9 mouse cellular contexts compared by ENCODE assay signal in the genomic region with DNA sequence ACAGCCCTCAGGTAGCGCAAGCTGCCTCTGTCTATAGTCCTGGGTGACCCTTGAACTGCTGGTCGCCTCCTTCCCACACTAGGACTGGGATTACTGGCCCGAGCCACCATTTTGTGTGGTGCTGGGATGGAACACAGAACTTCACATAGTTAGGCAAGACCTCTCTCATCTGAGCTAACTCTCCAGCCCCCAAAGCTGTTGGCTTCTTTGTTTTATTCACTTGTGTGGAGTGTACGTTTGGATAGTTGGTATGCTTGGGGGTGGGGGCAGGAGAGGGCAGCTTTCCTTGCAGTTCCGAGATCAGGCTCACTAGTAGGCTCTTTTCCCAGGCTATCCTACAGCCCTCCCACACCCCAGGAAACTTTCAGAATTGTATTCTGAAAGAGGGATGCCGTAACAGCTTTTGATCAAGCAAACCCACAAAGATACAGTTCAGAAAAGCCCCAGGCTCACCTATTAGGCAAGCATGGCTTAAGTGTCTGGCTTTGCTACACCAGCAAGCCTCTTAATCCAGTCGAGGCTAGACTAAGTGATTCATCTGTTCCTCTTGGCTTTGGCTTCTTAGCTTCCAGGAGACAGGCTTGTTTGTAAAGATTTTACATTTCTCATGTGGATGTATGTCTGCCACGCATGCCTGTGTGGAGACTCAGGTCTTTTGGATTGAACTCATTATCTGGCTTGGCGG. TPM values are rescaled to one million over a fixed set of nuclear protein-coding genes. Genes with fewer than 3 reads are reported as not detected.
DNase-seq lines count a peak whose midpoint lies in the region; ATAC-seq and TF ChIP-seq lines count a peak whose summit lies in the region.
"Had no signal": no experiment of that assay in that cellular context is flagged by ENCODE, and none has a peak within 500 bp of the region (broad histone marks: within the 10 kb centered on the region; RNA-seq: fewer than 3 reads in every experiment).

No protein-coding gene starts in this region.

- H3K4me2 ChIP-seq in kidney, embryonic 14.5 days (replicated peaks; ENCODE audit: low read depth, low read length), result peak overlapping the region; percentile 72
- peak overlapping the region; percentile 6; the same call in 1 of the 2 replicates for H3K4me2 ChIP-seq in forebrain, embryonic 16.5 days (ENCODE audit: low read length)
- peak overlapping the region; percentile 79 for H3K4me2 ChIP-seq in liver, embryonic 16.5 days (ENCODE audit: low read depth, low read length)

- no peaks in the 10 kb centered on the region for H3K27me3 ChIP-seq in kidney, embryonic 14.5 days (ENCODE audit: control insufficient read depth, insufficient read depth, low read length)
- H3K27me3 ChIP-seq in MEL (ENCODE audit: control insufficient read depth in 1 of 2, insufficient read depth in 2 of 2, low read length in 2 of 2), result no peaks in the 10 kb centered on the region
- H3K27me3 ChIP-seq in forebrain, embryonic 16.5 days (replicated peaks; ENCODE audit: control insufficient read depth, insufficient read depth, low read length), result no peaks in the 10 kb centered on the region; the same call in 1 of the 2 replicates
- no peaks in the 10 kb centered on the region for H3K27me3 ChIP-seq in liver, embryonic 16.5 days (ENCODE audit: control insufficient read depth, insufficient read depth, low read depth, low read length)

- H3K9ac ChIP-seq in kidney, embryonic 14.5 days (ENCODE audit: low read depth, low read length), result peak overlapping the region; percentile 35; the same call in 1 of the 2 replicates
- peak overlapping the region; percentile 80 for H3K9ac ChIP-seq in MEL (ENCODE audit: control insufficient read depth, low read depth, low read length, poor library complexity, severe bottlenecking)
- no peak overlapping the region for H3K9ac ChIP-seq in forebrain, embryonic 16.5 days (replicated peaks; ENCODE audit: low read depth, low read length)
- H3K9ac ChIP-seq in liver, embryonic 16.5 days (ENCODE audit: low read depth, low read length), result peak overlapping the region; percentile 88

- H3K4me1 ChIP-seq in kidney, embryonic 14.5 days (ENCODE audit: control insufficient read depth, insufficient read depth, low read length), result peaks cover 20% of the 10 kb centered on the region
- peaks cover 8 to 21% of the 10 kb centered on the region in 2 experiments for H3K4me1 ChIP-seq in MEL (ENCODE audit: control insufficient read depth in 1 of 2, insufficient read depth in 2 of 2, low read length in 2 of 2)
- H3K4me1 ChIP-seq in forebrain, embryonic 16.5 days (replicated peaks; ENCODE audit: control insufficient read depth, insufficient read depth, low read length), result peaks cover 21% of the 10 kb centered on the region
- peaks cover 39% of the 10 kb centered on the region for H3K4me1 ChIP-seq in liver, embryonic 16.5 days (ENCODE audit: control insufficient read depth, low read depth, low read length)

- H3K79me2 ChIP-seq in MEL (ENCODE audit: control insufficient read depth, insufficient read depth, low read length, poor library complexity), result peaks cover 33% of the 10 kb centered on the region

- H3K9me3 ChIP-seq in kidney, embryonic 14.5 days (ENCODE audit: control insufficient read depth, low read length), result no peaks in the 10 kb centered on the region
- H3K9me3 ChIP-seq in MEL (replicated peaks; ENCODE audit: insufficient read depth, low read length), result no peaks in the 10 kb centered on the region
- no peaks in the 10 kb centered on the region for H3K9me3 ChIP-seq in forebrain, embryonic 16.5 days (ENCODE audit: control insufficient read depth, low read length)
- no peaks in the 10 kb centered on the region for H3K9me3 ChIP-seq in liver, embryonic 16.5 days (replicated peaks; ENCODE audit: control insufficient read depth, low read length)

- TF ChIP-seq POLR2A in MEL (IDR thresholded peaks at IDR 0.05; ENCODE audit: control insufficient read depth in 1 of 2, insufficient read depth in 1 of 2, low read depth in 1 of 2, low read length in 2 of 2, poor library complexity in 1 of 2), result no peak; a peak in 1 of 4 replicates

- WGBS in kidney, embryonic 14.5 days, result 68% methylated on average over 9 of the region's 9 CpGs
- 67% methylated on average over 9 of the region's 9 CpGs for WGBS in forebrain, embryonic 16.5 days
- WGBS in liver, embryonic 16.5 days (ENCODE audit: insufficient replicate concordance), result 30% methylated on average over 9 of the region's 9 CpGs

- H3K36me3 ChIP-seq in kidney, embryonic 14.5 days (ENCODE audit: control insufficient read depth, insufficient read depth, low read length), result peaks cover 29% of the 10 kb centered on the region
- H3K36me3 ChIP-seq in MEL (ENCODE audit: control insufficient read depth in 1 of 2, insufficient read depth in 2 of 2, low read length in 2 of 2), result peaks cover 20 to 26% of the 10 kb centered on the region in 2 experiments
- H3K36me3 ChIP-seq in forebrain, embryonic 16.5 days (ENCODE audit: control insufficient read depth, insufficient read depth), result no peaks in the 10 kb centered on the region
- peaks cover 36% of the 10 kb centered on the region for H3K36me3 ChIP-seq in liver, embryonic 16.5 days (ENCODE audit: control insufficient read depth, insufficient read depth)

- H3K4me3 ChIP-seq in kidney, embryonic 14.5 days (ENCODE audit: low read length), result peak overlapping the region; percentile 26; the same call in 1 of the 2 replicates
- H3K4me3 ChIP-seq in MEL (ENCODE audit: control insufficient read depth in 1 of 2, insufficient read depth in 1 of 2, low read depth in 2 of 2, low read length in 2 of 2), result peak overlapping the region; percentile 75 to 76
- H3K4me3 ChIP-seq in forebrain, embryonic 16.5 days (replicated peaks; ENCODE audit: low read length), result no peak overlapping the region
- H3K4me3 ChIP-seq in liver, embryonic 16.5 days (ENCODE audit: low read depth, low read length), result peak overlapping the region; percentile 76

- no peak for TF ChIP-seq CTCF in MEL (IDR thresholded peaks at IDR 0.05 in 2 of 3, conservative IDR thresholded peaks at IDR 0.05 in 1 of 3; ENCODE audit: control insufficient read depth in 1 of 3, insufficient read depth in 1 of 3, low read depth in 2 of 3, low read length in 3 of 3, poor library complexity in 1 of 3, severe bottlenecking in 1 of 3)

- ATAC-seq in kidney, embryonic 14.5 days (ENCODE audit: low FRiP score, low TSS enrichment), result no peak
- no peak for ATAC-seq in forebrain, embryonic 16.5 days
- no peak for ATAC-seq in liver, embryonic 16.5 days (ENCODE audit: low read depth)

- no peak overlapping the region for H3K27ac ChIP-seq in kidney, embryonic 14.5 days (ENCODE audit: low read depth, low read length)
- peak overlapping the region; percentile 84 for H3K27ac ChIP-seq in MEL (ENCODE audit: control insufficient read depth, low read depth, low read length)
- no peak overlapping the region for H3K27ac ChIP-seq in forebrain, embryonic 16.5 days (ENCODE audit: low read length)
- H3K27ac ChIP-seq in liver, embryonic 16.5 days (ENCODE audit: low read length), result peak overlapping the region; percentile 20

- no peak for DNase-seq in kidney, postnatal 36 days
- peak; percentile 57 for DNase-seq in MEL (ENCODE audit: low read depth, low spot score)
- no peak for DNase-seq in cerebellum, adult 8-10 months
- no peak for DNase-seq in urinary bladder, postnatal 4 days (ENCODE audit: low spot score in 2 of 2)
- DNase-seq in frontal cortex, postnatal 25 days (ENCODE audit: low spot score in 2 of 2), result no peak

- TF ChIP-seq RAD21 in MEL (IDR thresholded peaks at IDR 0.05; ENCODE audit: low read depth, low read length), result no peak

- 0 out of 4 replicates have a peak, but pooled peaks have one; percentile 26 to 36 for TF ChIP-seq EP300 in MEL (IDR thresholded peaks at IDR 0.05; ENCODE audit: low read depth in 1 of 2, low read length in 2 of 2)

TF ChIP-seq in MEL, 35 proteins besides CTCF, POLR2A, EP300 and RAD21 (continues in another document):
- TF ChIP-seq MXI1 (IDR thresholded peaks at IDR 0.05; ENCODE audit: low read depth, low read length), result peak; percentile 43; the same call in 1 of the 2 replicates
- TF ChIP-seq E2F4 (IDR thresholded peaks at IDR 0.05; ENCODE audit: borderline replicate concordance, low read depth, low read length), result no peak
- TF ChIP-seq MEF2A (IDR thresholded peaks at IDR 0.05; ENCODE audit: extremely low read depth, insufficient replicate concordance, low read depth, low read length, poor library complexity, severe bottlenecking), result no peak
- TF ChIP-seq NRF1 (IDR thresholded peaks at IDR 0.05; ENCODE audit: insufficient read depth, low read depth, low read length, poor library complexity, severe bottlenecking), result peak; percentile 41; the same call in 1 of the 2 replicates

RNA-seq across cellular contexts. Expression of gene Tuba1c, which starts 2.5 kb away (rescaled TPM):
- 187 and 196 TPM in 2 replicates for polyA plus RNA-seq in kidney, embryonic 14.5 days (2014; fragmentation: Nextera tagmentation; extraction: Ambion mirVana)
- total RNA-seq in MEL (2012; rRNA removed), result 163 and 201 TPM in 2 replicates
- polyA plus RNA-seq in MEL (2012; ENCODE audit: insufficient read depth in 1 of 2, insufficient read length in 2 of 2, low read depth in 1 of 2, low replicate concordance in 2 of 2, missing spikeins in 1 of 2), result 100 to 1,000 TPM in 1 of 2 experiments, not detected in 1; 129 TPM
- polyA plus RNA-seq in forebrain, embryonic 16.5 days (2015; fragmentation: Nextera tagmentation; extraction: Ambion mirVana), result 42.1 and 48.9 TPM in 2 replicates
- 251 and 260 TPM in 2 replicates for polyA plus RNA-seq in liver, embryonic 16.5 days (2015; fragmentation: Nextera tagmentation; extraction: Ambion mirVana)

RNA-seq across cellular contexts. Expression of gene Prph, which starts 22.8 kb away (rescaled TPM):
- polyA plus RNA-seq in kidney, embryonic 14.5 days (2014; fragmentation: Nextera tagmentation; extraction: Ambion mirVana), result 0.13 and 0.31 TPM in 2 replicates
- not detected in 2 replicates for total RNA-seq in MEL (2012; rRNA removed)
- not detected for polyA plus RNA-seq in MEL (2012; ENCODE audit: insufficient read depth in 1 of 2, insufficient read length in 2 of 2, low read depth in 1 of 2, low replicate concordance in 2 of 2, missing spikeins in 1 of 2)
- 1.3 and 2.2 TPM in 2 replicates for polyA plus RNA-seq in forebrain, embryonic 16.5 days (2015; fragmentation: Nextera tagmentation; extraction: Ambion mirVana)
- polyA plus RNA-seq in liver, embryonic 16.5 days (2015; fragmentation: Nextera tagmentation; extraction: Ambion mirVana), result 0.86 and 1.1 TPM in 2 replicates

RNA-seq across cellular contexts. Expression of gene Troap, which starts 42.2 kb away (rescaled TPM):
- 27.3 and 31.7 TPM in 2 replicates for polyA plus RNA-seq in kidney, embryonic 14.5 days (2014; fragmentation: Nextera tagmentation; extraction: Ambion mirVana)
- 24.3 and 25.8 TPM in 2 replicates for total RNA-seq in MEL (2012; rRNA removed)
- polyA plus RNA-seq in MEL (2012; ENCODE audit: insufficient read depth in 1 of 2, insufficient read length in 2 of 2, low read depth in 1 of 2, low replicate concordance in 2 of 2, missing spikeins in 1 of 2), result 10 to 100 TPM in 1 of 2 experiments, not detected in 1; 70.2 TPM
- polyA plus RNA-seq in forebrain, embryonic 16.5 days (2015; fragmentation: Nextera tagmentation; extraction: Ambion mirVana), result 15.9 and 17.3 TPM in 2 replicates
- polyA plus RNA-seq in liver, embryonic 16.5 days (2015; fragmentation: Nextera tagmentation; extraction: Ambion mirVana), result 13.3 and 15.2 TPM in 2 replicates

RNA-seq across cellular contexts. Expression of gene C1ql4, which starts 55.4 kb away (rescaled TPM):
- polyA plus RNA-seq in kidney, embryonic 14.5 days (2014; fragmentation: Nextera tagmentation; extraction: Ambion mirVana), result 0.43 and 1.3 TPM in 2 replicates
- 0.15 TPM in 1 of 2 replicates, not detected in the other for total RNA-seq in MEL (2012; rRNA removed)
- polyA plus RNA-seq in MEL (2012; ENCODE audit: insufficient read depth in 1 of 2, insufficient read length in 2 of 2, low read depth in 1 of 2, low replicate concordance in 2 of 2, missing spikeins in 1 of 2), result under 1 TPM in 1 of 2 experiments, not detected in 1; 0.08 TPM
- polyA plus RNA-seq in forebrain, embryonic 16.5 days (2015; fragmentation: Nextera tagmentation; extraction: Ambion mirVana), result 0.71 TPM in 1 of 2 replicates, not detected in the other
- polyA plus RNA-seq in liver, embryonic 16.5 days (2015; fragmentation: Nextera tagmentation; extraction: Ambion mirVana), result not detected in 2 replicates
- total RNA-seq: left cerebral cortex, postnatal 14 days had no signal

Comparison
In these comparisons a context has a peak if more than half of its experiments do, and no peak if none do; other contexts are left out.
1. H3K27ac ChIP-seq: peak in MEL (single experiment) and liver, embryonic 16.5 days (single experiment); none in kidney, embryonic 14.5 days (single experiment) and forebrain, embryonic 16.5 days (single experiment).
2. H3K4me2 ChIP-seq: peak in every context shown above with its lines; median percentile 79 in liver, embryonic 16.5 days; 72 in kidney, embryonic 14.5 days; 6 in forebrain, embryonic 16.5 days.